Mouse (Mus musculus) frontal cortex, postnatal 36 days (tissue): ENCODE data around the gene Ostc.

Experiments
- DNase-seq, 2 experiments: peaks; one replicate each; pipeline ENCODE4 v3.0.0; 2022; ENCODE audit warnings: low spot score in 2 of 2

Gene Ostc

GRCm38 (mm10) chr3:130708967-130709924 is at the start of gene Ostc:
TSS of gene Ostc (minus strand) at chr3:130709444.
- peak; percentile 88 to 94 for DNase-seq

GRCm38 (mm10) chr3:130758157-130758841 is 49.1 kb upstream of the Ostc start:
- DNase-seq = no peak

GRCm38 (mm10) chr3:130757117-130757852 is 48.0 kb upstream of the Ostc start:
- no peak for DNase-seq

- no peak for DNase-seq
Observed at GRCm38 (mm10) chr3:130749206-130749605, 40.0 kb upstream of the Ostc start.

- DNase-seq = no peak
Observed at GRCm38 (mm10) chr3:130746673-130747619, 37.7 kb upstream of the Ostc start.

- DNase-seq = no peak
Observed at GRCm38 (mm10) chr3:130737652-130738361, 28.6 kb upstream of the Ostc start.

- no peak for DNase-seq
Observed at GRCm38 (mm10) chr3:130736758-130737157, 27.5 kb upstream of the Ostc start.

- DNase-seq = peak; percentile 92 to 96
Observed at GRCm38 (mm10) chr3:130730189-130730653, 21.0 kb upstream of the Ostc start, which contains the start of gene Rpl34. TSS of gene Rpl34 (minus strand) at chr3:130730398.

GRCm38 (mm10) chr3:130729472-130730188 is 20.4 kb upstream of the Ostc start:
- DNase-seq = peak; percentile 13 to 26

GRCm38 (mm10) chr3:130727676-130728075 is 18.4 kb upstream of the Ostc start:
- no peak for DNase-seq

- no peak for DNase-seq
Observed at GRCm38 (mm10) chr3:130727036-130727435, 17.8 kb upstream of the Ostc start.

- no peak for DNase-seq
Observed at GRCm38 (mm10) chr3:130725718-130726117, 16.5 kb upstream of the Ostc start.

- no peak for DNase-seq
Observed at GRCm38 (mm10) chr3:130722733-130723478, 13.7 kb upstream of the Ostc start.

GRCm38 (mm10) chr3:130720225-130720624 is 11.0 kb upstream of the Ostc start:
- DNase-seq = no peak

- DNase-seq = no peak
Observed at GRCm38 (mm10) chr3:130718871-130719270, 9.6 kb upstream of the Ostc start.

- no peak for DNase-seq
Observed at GRCm38 (mm10) chr3:130716555-130716954, 7.3 kb upstream of the Ostc start.

- peak; percentile 37 to 80 for DNase-seq
Observed at GRCm38 (mm10) chr3:130714775-130715568, 5.7 kb upstream of the Ostc start.

GRCm38 (mm10) chr3:130712891-130713290 is 3.6 kb upstream of the Ostc start:
- DNase-seq = no peak
